Mouse (Mus musculus) thymus, adult 2 months (tissue): Measurements from ENCODE around the gene Mllt6.
"Not testable (repeated sequence)": the region's sequence is repeated elsewhere in the genome, so short reads cannot be mapped to it uniquely, and the experiment has no call there.

Experiments
- CTCF ChIP-seq: fragments of 200-500 bp; IDR thresholded peaks from 2 replicates; pipeline ENCODE4 v1.5.1; 2012; ENCODE audit warnings: mild to moderate bottlenecking, control low read depth, low read length, moderate library complexity, borderline replicate concordance; ENCODE audit not compliant: control insufficient read depth, poor library complexity, insufficient read depth; ENCODE audit errors: extremely low read depth
- POLR2A ChIP-seq: fragments of 200-500 bp; IDR thresholded peaks from 2 replicates; pipeline ENCODE4 v1.6.1; 2012; ENCODE audit warnings: mild to moderate bottlenecking, low read length, control low read depth, moderate library complexity; ENCODE audit not compliant: control insufficient read depth, poor library complexity, insufficient read depth; ENCODE audit errors: extremely low read depth

DNA sequence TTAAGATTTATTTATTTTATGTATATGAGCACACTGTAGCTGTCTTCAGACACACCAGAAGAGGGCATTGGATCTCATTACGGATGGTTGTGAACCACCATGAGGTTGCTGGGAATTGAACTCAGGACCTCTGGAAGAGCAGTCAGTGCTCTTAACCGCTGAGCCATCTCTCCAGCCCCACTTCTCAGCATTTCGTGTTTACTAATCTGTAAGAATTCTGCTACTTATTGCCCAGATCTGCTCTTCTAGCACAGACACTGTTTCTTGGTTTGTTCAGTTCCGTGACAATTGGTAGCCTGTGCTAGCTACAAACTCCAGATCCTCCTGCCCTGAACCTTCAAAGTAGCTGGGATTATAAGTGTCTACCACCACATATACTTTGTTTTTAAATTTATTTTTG, 30.8 kb upstream of the Mllt6 start:
- not testable (repeated sequence) for TF ChIP-seq CTCF, POLR2A
